Mouse (Mus musculus) layer of hippocampus, adult 2 months (tissue): ENCODE data around the gene Brdt. TPM values are rescaled to one million over a fixed set of nuclear protein-coding genes. Genes with fewer than 3 reads are reported as not detected.

ENCODE experiments used
- DNase-seq, 2 experiments: peaks; one replicate each; pipeline ENCODE4 v3.0.0; 2022; ENCODE audit warnings: low spot score in 2 of 2
- H3K27ac ChIP-seq: fragments of 200-600 bp; 2 replicates; pipeline ENCODE4 v1.8.1; 2022
- H3K4me3 ChIP-seq: fragments of 200-600 bp; 2 replicates; pipeline ENCODE4 v1.8.1; 2022; ENCODE audit warnings: mild to moderate bottlenecking
- CTCF ChIP-seq: fragments of 200-600 bp; conservative IDR thresholded peaks from 2 replicates; pipeline ENCODE4 v1.8.1; 2022; ENCODE audit warnings: antibody characterized with exemption, mild to moderate bottlenecking, moderate library complexity
- total RNA-seq, 2 experiments: library from RNA; stranded (reverse); gene quantifications; 2 replicates each; pipeline ENCODE4 v1.2.3; 2021

Gene Brdt
- total RNA-seq, 2 experiments from 2014 or later: 16.2 to 17.3 TPM

- no peak for DNase-seq
- Histone ChIP-seq H3K4me3 (no peak overlapping the region), H3K27ac (no peak overlapping the region)
- TF ChIP-seq CTCF: no peak
These were observed 35.0 kb upstream of the Brdt start for GRCm38 (mm10) chr5:107295817-107296511.

- TF ChIP-seq CTCF: no peak
- DNase-seq: no peak
- Histone ChIP-seq H3K4me3 (no peak overlapping the region), H3K27ac (no peak overlapping the region)
These were observed 34.2 kb upstream of the Brdt start for GRCm38 (mm10) chr5:107296512-107297322.

GRCm38 (mm10) chr5:107298854-107299253, 32.1 kb upstream of the Brdt start:
- TF ChIP-seq CTCF: no peak
- Histone ChIP-seq H3K4me3 (no peak overlapping the region), H3K27ac (no peak overlapping the region)
- no peak for DNase-seq

DNA sequence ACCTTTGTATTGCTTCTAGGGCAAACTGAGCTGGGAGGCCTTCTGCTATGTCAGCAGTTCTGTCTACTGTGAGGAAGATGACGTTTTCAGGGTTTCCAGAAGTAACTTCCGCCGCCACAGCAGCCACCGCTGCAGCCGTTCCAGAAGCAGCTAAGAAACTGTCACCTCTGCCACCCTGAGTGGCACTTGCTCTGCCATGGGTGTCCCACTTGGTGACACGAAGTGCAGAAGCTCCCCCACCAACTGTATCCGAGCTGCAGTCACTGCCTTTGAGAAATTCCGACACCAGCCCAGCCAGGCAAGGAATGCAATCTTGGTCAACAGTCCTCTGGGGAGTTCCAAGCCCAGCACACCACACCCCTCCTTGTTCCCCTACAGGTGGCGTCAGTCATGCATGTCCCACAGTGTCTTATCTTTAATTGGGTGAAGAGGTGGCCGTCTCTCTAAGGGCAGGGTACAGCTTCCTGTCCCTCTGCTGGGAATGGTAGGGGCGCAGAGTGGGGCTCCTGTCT, 27.6 kb upstream of the Brdt start:
- no peak overlapping the region for H3K4me3 ChIP-seq
- TF ChIP-seq CTCF: no peak
- no peak for DNase-seq
- no peak overlapping the region for H3K27ac ChIP-seq

- Histone ChIP-seq H3K4me3 (no peak overlapping the region), H3K27ac (no peak overlapping the region)
- no peak for TF ChIP-seq CTCF
- DNase-seq: no peak
These were observed 26.7 kb upstream of the Brdt start for GRCm38 (mm10) chr5:107304117-107304825.

- TF ChIP-seq CTCF: no peak
- DNase-seq: no peak
- Histone ChIP-seq H3K4me3 (no peak overlapping the region), H3K27ac (no peak overlapping the region)
These were observed 23.5 kb upstream of the Brdt start for GRCm38 (mm10) chr5:107307432-107307831.

DNA sequence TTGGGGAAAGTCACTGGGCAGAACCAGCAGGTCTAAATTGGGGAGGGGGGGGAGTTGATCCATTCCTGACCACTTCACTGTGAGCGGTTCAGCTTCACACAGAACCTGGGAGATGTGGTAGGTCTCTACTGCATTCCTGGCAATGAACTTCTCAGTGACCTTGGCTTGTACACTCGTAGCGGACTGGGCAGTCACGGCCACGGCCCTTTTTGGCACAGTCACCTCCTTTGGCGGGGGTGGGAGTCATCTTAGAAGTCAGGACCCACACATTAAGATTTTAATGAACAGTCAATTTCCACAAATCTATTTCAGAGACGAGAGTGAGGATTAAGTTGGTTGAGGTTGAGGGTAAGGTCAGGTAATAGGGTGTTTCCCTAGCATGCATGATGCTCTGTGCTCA, 13.8 kb upstream of the Brdt start:
- H3K27ac ChIP-seq: no peak overlapping the region

DNA sequence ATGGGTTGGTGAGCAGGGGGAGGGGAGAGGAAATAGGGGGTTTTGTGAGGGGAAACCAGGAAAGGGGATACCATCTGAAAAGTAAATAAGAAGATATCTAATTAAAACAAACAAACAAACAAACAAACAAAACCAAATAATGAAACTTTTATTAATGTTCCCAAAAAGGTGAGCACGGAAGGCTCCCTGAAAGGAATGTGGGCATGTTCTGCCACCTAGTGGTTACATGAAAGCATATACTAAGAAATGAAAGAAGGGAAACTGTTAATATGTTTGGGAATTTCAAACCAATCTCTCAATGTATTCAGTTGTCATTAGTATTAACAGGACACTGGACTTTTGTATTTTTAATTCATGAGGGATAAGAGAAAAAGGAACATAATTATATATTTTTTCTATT, 10.3 kb upstream of the Brdt start:
- peak; percentile 90 for TF ChIP-seq CTCF
- Histone ChIP-seq H3K27ac (no peak overlapping the region), H3K4me3 (no peak overlapping the region)
- peak; percentile 10 to 41 for DNase-seq

More for the DNA sequence above, 13.8 kb upstream of the Brdt start:
- H3K4me3 ChIP-seq: no peak overlapping the region
- DNase-seq: no peak
- no peak for TF ChIP-seq CTCF

- TF ChIP-seq CTCF: no peak
- no peak overlapping the region for H3K4me3 ChIP-seq
- no peak for DNase-seq
- H3K27ac ChIP-seq: no peak overlapping the region
These were observed 9.4 kb downstream of the Brdt start for GRCm38 (mm10) chr5:107340404-107340803.

DNA sequence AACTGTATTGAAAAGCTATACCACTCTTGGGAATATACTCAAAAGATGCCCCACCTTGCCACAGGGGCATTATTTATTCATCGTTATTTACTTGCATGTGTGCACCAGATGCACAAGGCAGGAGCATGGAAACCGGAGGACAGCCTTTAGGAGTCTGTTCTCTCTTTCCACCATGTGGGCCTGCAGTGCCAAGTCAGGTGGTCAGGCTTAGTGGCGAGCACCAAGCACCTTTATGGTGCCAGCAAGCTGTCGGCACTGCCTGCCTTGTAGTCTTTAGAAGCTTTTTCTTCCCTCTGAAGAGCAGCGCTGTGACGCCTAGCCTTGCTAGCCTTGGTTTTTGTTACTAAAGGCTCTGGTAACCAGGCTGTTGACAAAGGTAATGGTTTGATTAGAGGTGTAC, 11.9 kb downstream of the Brdt start:
- Histone ChIP-seq H3K27ac (no peak overlapping the region), H3K4me3 (no peak overlapping the region)
- DNase-seq: no peak
- TF ChIP-seq CTCF: no peak

DNA sequence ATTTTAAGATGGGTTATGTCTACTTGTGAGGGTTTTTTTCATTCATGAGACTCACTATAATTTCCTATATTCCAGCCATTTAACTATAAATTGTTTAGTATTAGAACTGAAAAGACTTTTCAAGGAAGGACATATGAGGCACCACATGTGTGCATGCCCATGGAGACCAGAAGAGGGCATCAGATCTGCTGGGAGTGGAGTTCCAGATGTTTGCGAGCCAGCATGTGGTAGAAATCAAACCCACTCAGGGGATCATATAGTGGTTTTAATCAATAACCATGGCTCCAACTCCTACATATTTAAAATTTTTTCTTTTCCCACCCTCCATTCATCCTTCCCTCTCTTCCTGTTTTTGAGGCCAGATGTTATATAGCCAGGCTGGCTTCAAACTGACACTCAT, 15.3 kb downstream of the Brdt start:
- H3K4me3 ChIP-seq: no peak overlapping the region
- TF ChIP-seq CTCF: peak; percentile 60
- H3K27ac ChIP-seq: no peak overlapping the region
- DNase-seq: no peak

DNA sequence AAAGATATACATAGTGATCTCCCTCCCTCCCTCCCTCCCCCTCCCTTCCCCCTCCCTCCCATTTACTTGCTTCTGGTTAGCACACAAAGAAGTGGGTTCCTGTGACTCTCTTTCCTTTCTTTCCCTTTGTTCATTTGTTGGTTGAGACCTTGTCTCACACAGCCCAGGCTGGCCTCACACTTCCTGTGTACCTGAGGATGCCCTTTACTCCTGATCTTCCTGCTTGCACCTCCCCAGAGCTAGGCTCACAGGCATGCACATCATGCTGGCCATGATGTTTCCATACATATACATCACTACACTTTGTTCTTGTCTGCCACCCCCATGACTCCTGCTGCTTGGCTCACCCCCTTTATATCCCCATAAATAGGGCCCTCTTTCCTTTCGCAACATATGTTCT, 21.6 kb downstream of the Brdt start:
- no peak for TF ChIP-seq CTCF
- DNase-seq: no peak
- 0 out of 2 replicates have a peak overlapping the region, but pooled peaks have one; percentile 28 for H3K27ac ChIP-seq
- no peak overlapping the region for H3K4me3 ChIP-seq

- DNase-seq: no peak
- H3K27ac ChIP-seq: no peak overlapping the region
- H3K4me3 ChIP-seq: no peak overlapping the region
- no peak for TF ChIP-seq CTCF
These were observed 23.0 kb downstream of the Brdt start for GRCm38 (mm10) chr5:107353981-107354380.
